12 mouse cellular contexts compared by ENCODE assay signal in the genomic region with DNA sequence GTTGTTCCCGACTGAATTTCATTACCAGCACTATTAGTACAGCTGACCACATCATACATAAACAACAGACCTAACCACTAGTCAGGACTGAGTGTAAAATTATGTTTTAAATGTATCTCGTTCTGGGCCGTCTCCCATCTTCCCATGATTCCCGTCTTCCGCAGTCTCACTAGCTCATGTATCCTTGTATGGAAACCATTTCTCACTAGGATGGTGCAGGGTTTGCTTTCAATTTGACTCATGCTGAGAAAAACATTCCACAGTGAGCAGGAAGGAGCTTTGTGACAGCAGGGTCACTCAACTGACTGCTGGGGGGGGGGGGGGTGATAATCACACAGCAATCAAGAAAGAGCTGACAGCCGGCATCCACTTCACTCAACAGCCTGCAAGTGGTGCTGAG. TPM values are rescaled to one million over a fixed set of nuclear protein-coding genes. Genes with fewer than 3 reads are reported as not detected.
DNase-seq lines count a peak whose midpoint lies in the region; ATAC-seq and TF ChIP-seq lines count a peak whose summit lies in the region.
"Had no signal": no experiment of that assay in that cellular context is flagged by ENCODE, and none has a peak within 500 bp of the region (broad histone marks: within the 10 kb centered on the region; RNA-seq: fewer than 3 reads in every experiment).

No protein-coding gene starts in this region.

- CTCF ChIA-PET in Patski (lab: Charles Lee) = interaction anchor here (0.8 to 1.1 kb wide), 2 partner anchors 60 to 135 kb away, joined by 3 read pairs; no protein-coding TSS in a partner anchor

- H3K9ac ChIP-seq in intestine, embryonic 16.5 days (ENCODE audit: low read depth, low read length) = no peak overlapping the region
- no peak overlapping the region for H3K9ac ChIP-seq in intestine, postnatal 0 days (ENCODE audit: low read depth, low read length)
- H3K9ac ChIP-seq in forebrain, embryonic 11.5 days (ENCODE audit: low read length) = no peak overlapping the region; the same call in 1 of the 2 replicates
- H3K9ac ChIP-seq in liver, embryonic 13.5 days = no peak overlapping the region

- ATAC-seq in intestine, embryonic 16.5 days = 0 out of 2 replicates have a peak, but pooled peaks have one; percentile 19
- no peak for ATAC-seq in intestine, postnatal 0 days
- peak; percentile 60 for ATAC-seq in Patski
- no peak for ATAC-seq in forebrain, embryonic 11.5 days (replicated peaks; ENCODE audit: low FRiP score)
- ATAC-seq in liver, embryonic 13.5 days (ENCODE audit: low read depth) = no peak
- ATAC-seq: CD4-positive, CD25-positive, alpha-beta regulatory T cell, adult 4 months had no signal

- in situ Hi-C loops in Patski (cut with MboI; ENCODE audit: low pct_unique_long_range_greater_than_20kb) = no loop called here

- 45% methylated on average over 6 of the region's 6 CpGs for WGBS in intestine, embryonic 16.5 days
- 47% methylated on average over 6 of the region's 6 CpGs for WGBS in intestine, postnatal 0 days
- WGBS in forebrain, embryonic 11.5 days = 50% methylated on average over 6 of the region's 6 CpGs
- WGBS in liver, embryonic 13.5 days (ENCODE audit: insufficient replicate concordance) = 52% methylated on average over 6 of the region's 6 CpGs

- peaks cover 4% of the 10 kb centered on the region; the same call in 1 of the 2 replicates for H3K4me1 ChIP-seq in intestine, embryonic 16.5 days (ENCODE audit: control insufficient read depth, insufficient read depth, low read length)
- 0 out of 2 replicates have a peak, but pooled peaks cover 4% of the 10 kb centered on the region for H3K4me1 ChIP-seq in intestine, postnatal 0 days (replicated peaks; ENCODE audit: control insufficient read depth, insufficient read depth, low read length)
- H3K4me1 ChIP-seq in forebrain, embryonic 11.5 days (replicated peaks; ENCODE audit: control insufficient read depth, insufficient read depth, low read length) = peaks cover 2% of the 10 kb centered on the region; the same call in 1 of the 2 replicates
- peaks cover 15% of the 10 kb centered on the region for H3K4me1 ChIP-seq in liver, embryonic 13.5 days (replicated peaks)

- no peak overlapping the region for H3K4me3 ChIP-seq in intestine, embryonic 16.5 days (ENCODE audit: low read length)
- H3K4me3 ChIP-seq in intestine, postnatal 0 days (ENCODE audit: low read depth, low read length) = no peak overlapping the region
- H3K4me3 ChIP-seq in forebrain, embryonic 11.5 days (ENCODE audit: low read depth, low read length) = no peak overlapping the region
- H3K4me3 ChIP-seq in liver, embryonic 13.5 days (replicated peaks) = no peak overlapping the region
- H3K4me3 ChIP-seq: erythroblast, embryonic 14.5 days had no signal

- peak; percentile 51 for DNase-seq in Patski (ENCODE audit: low read depth, low spot score)
- DNase-seq in forebrain, embryonic 11.5 days (ENCODE audit: low spot score) = no peak
- no peak for DNase-seq in liver, embryonic 13.5 days
- no peak for DNase-seq in thymus, postnatal 36 days
- no peak for DNase-seq in ovary, postnatal 36 days (ENCODE audit: low spot score)
- no peak for DNase-seq in left cerebral cortex, adult 9 months (ENCODE audit: low spot score in 2 of 2)
- DNase-seq: kidney, adult 18-20 months; right cerebral cortex, adult 18-20 months had no signal

- TF ChIP-seq CTCF in intestine, postnatal 0 days (IDR thresholded peaks at IDR 0.05; ENCODE audit: low read depth) = no peak
- no peak for TF ChIP-seq CTCF in Patski (IDR thresholded peaks at IDR 0.05)

- no peaks in the 10 kb centered on the region for H3K9me3 ChIP-seq in intestine, embryonic 16.5 days (ENCODE audit: control insufficient read depth, low read length)
- H3K9me3 ChIP-seq in intestine, postnatal 0 days (ENCODE audit: control insufficient read depth) = no peaks in the 10 kb centered on the region
- no peaks in the 10 kb centered on the region for H3K9me3 ChIP-seq in forebrain, embryonic 11.5 days (ENCODE audit: control insufficient read depth, low read length)
- no peaks in the 10 kb centered on the region for H3K9me3 ChIP-seq in liver, embryonic 13.5 days (replicated peaks)

- H3K4me2 ChIP-seq in intestine, embryonic 16.5 days (ENCODE audit: low read depth, low read length) = no peak overlapping the region
- no peak overlapping the region for H3K4me2 ChIP-seq in intestine, postnatal 0 days (replicated peaks; ENCODE audit: low read depth)
- no peak overlapping the region for H3K4me2 ChIP-seq in forebrain, embryonic 11.5 days (ENCODE audit: low read depth, low read length, severe bottlenecking)
- H3K4me2 ChIP-seq in liver, embryonic 13.5 days = no peak overlapping the region

- POLR2A ChIA-PET in Patski (lab: Charles Lee) = no interaction called here

- no peak overlapping the region for H3K27ac ChIP-seq in intestine, embryonic 16.5 days (ENCODE audit: low read length)
- no peak overlapping the region for H3K27ac ChIP-seq in intestine, postnatal 0 days (ENCODE audit: low read depth, low read length)
- peak overlapping the region; percentile 48; the same call in 1 of the 2 replicates for H3K27ac ChIP-seq in forebrain, embryonic 11.5 days (ENCODE audit: low read depth, low read length)
- H3K27ac ChIP-seq in liver, embryonic 13.5 days = 0 out of 2 replicates have a peak overlapping the region, but pooled peaks have one; percentile 0

- peaks cover 5% of the 10 kb centered on the region; the same call in 1 of the 2 replicates for H3K36me3 ChIP-seq in intestine, embryonic 16.5 days (ENCODE audit: control insufficient read depth, insufficient read depth, low read length)
- H3K36me3 ChIP-seq in intestine, postnatal 0 days (ENCODE audit: control insufficient read depth, insufficient read depth) = peaks cover 20% of the 10 kb centered on the region
- H3K36me3 ChIP-seq in forebrain, embryonic 11.5 days (ENCODE audit: control insufficient read depth, insufficient read depth, low read length) = no peaks in the 10 kb centered on the region
- H3K36me3 ChIP-seq in liver, embryonic 13.5 days = peaks cover 21% of the 10 kb centered on the region

- H3K27me3 ChIP-seq in intestine, embryonic 16.5 days (replicated peaks; ENCODE audit: control insufficient read depth, insufficient read depth, low read length) = no peaks in the 10 kb centered on the region
- no peaks in the 10 kb centered on the region for H3K27me3 ChIP-seq in intestine, postnatal 0 days (replicated peaks; ENCODE audit: control insufficient read depth, insufficient read depth, low read length)
- H3K27me3 ChIP-seq in Patski = no peaks in the 10 kb centered on the region
- no peaks in the 10 kb centered on the region for H3K27me3 ChIP-seq in forebrain, embryonic 11.5 days (ENCODE audit: control insufficient read depth, insufficient read depth, low read length)
- H3K27me3 ChIP-seq in liver, embryonic 13.5 days = no peaks in the 10 kb centered on the region

RNA-seq across cellular contexts. Expression of gene Auh, which starts 25.3 kb away (rescaled TPM):
- 45.1 and 49.6 TPM in 2 replicates for polyA plus RNA-seq in intestine, embryonic 16.5 days (2015; fragmentation: Nextera tagmentation; extraction: Ambion mirVana)
- 45.0 and 46.4 TPM in 2 replicates for polyA plus RNA-seq in intestine, postnatal 0 days (2015; fragmentation: Nextera tagmentation; extraction: Ambion mirVana)
- 74.2 TPM for polyA plus RNA-seq in Patski (2021)
- 33.3 and 33.7 TPM in 2 replicates for polyA plus RNA-seq in forebrain, embryonic 11.5 days (2014; fragmentation: Nextera tagmentation; extraction: Ambion mirVana)
- polyA plus RNA-seq in liver, embryonic 13.5 days (2015; fragmentation: Nextera tagmentation; extraction: Ambion mirVana) = 28.9 and 34.7 TPM in 2 replicates

Comparison
In these comparisons a context has a peak if more than half of its experiments do, and no peak if none do; other contexts are left out.
1. ATAC-seq: peak in intestine, embryonic 16.5 days (single experiment) and Patski (single experiment); none in intestine, postnatal 0 days (single experiment), forebrain, embryonic 11.5 days (single experiment) and liver, embryonic 13.5 days (single experiment).
2. H3K27ac ChIP-seq: peak in forebrain, embryonic 11.5 days (single experiment) and liver, embryonic 13.5 days (single experiment); none in intestine, embryonic 16.5 days (single experiment) and intestine, postnatal 0 days (single experiment).